Mouse (Mus musculus) MEL (cell line): ENCODE measurements around the gene Cfap43. TPM values are rescaled to one million over a fixed set of nuclear protein-coding genes. Genes with fewer than 3 reads are reported as not detected.

Experiments used
- DNase-seq: peaks from one replicate; pipeline ENCODE4 v3.0.0; 2011; ENCODE audit warnings: low read depth, low spot score
- H3K27ac ChIP-seq: 2 replicates; pipeline ENCODE4 v1.5.1; 2012; ENCODE audit warnings: low read depth, mild to moderate bottlenecking, control low read depth, low read length, moderate library complexity; ENCODE audit not compliant: control insufficient read depth
- H3K27me3 ChIP-seq, 2 experiments: fragments of 150-350 bp in 1 of 2; sonication (generic) in 1 of 2; 2 replicates each; pipeline ENCODE4 v1.6.1; 2012; ENCODE audit warnings: low read length in 2 of 2, mild to moderate bottlenecking in 2 of 2, improper control_type of control experiment in 1 of 2, moderate library complexity in 1 of 2; ENCODE audit not compliant: insufficient read depth in 2 of 2, control insufficient read depth in 1 of 2
- H3K36me3 ChIP-seq, 2 experiments: 2 replicates each; pipeline ENCODE4 v1.6.1; 2012 to 2014; ENCODE audit warnings: low read length in 2 of 2, improper control_type of control experiment in 1 of 2, inconsistent platforms in 1 of 2, mild to moderate bottlenecking in 1 of 2; ENCODE audit not compliant: insufficient read depth in 2 of 2, control insufficient read depth in 1 of 2
- H3K4me1 ChIP-seq, 2 experiments: fragments of 150-350 bp in 1 of 2; sonication (generic) in 1 of 2; 2 replicates each; pipeline ENCODE4 v1.6.1; 2012; ENCODE audit warnings: low read length in 2 of 2, improper control_type of control experiment in 1 of 2, mild to moderate bottlenecking in 1 of 2; ENCODE audit not compliant: insufficient read depth in 2 of 2, control insufficient read depth in 1 of 2
- H3K4me3 ChIP-seq, 2 experiments: fragments of 150-350 bp in 1 of 2; sonication (generic) in 1 of 2; 2 replicates each; pipeline ENCODE4 v1.5.1; 2012; ENCODE audit warnings: low read depth in 2 of 2, low read length in 2 of 2, mild to moderate bottlenecking in 2 of 2, moderate library complexity in 2 of 2, control low read depth in 1 of 2, improper control_type of control experiment in 1 of 2; ENCODE audit not compliant: control insufficient read depth in 1 of 2, insufficient read depth in 1 of 2
- H3K79me2 ChIP-seq: 2 replicates; pipeline ENCODE4 v1.6.1; 2012; ENCODE audit warnings: mild to moderate bottlenecking, low read length, moderate library complexity; ENCODE audit not compliant: control insufficient read depth, poor library complexity, insufficient read depth
- H3K9ac ChIP-seq: 2 replicates; pipeline ENCODE4 v1.6.1; 2012; ENCODE audit warnings: low read depth, mild to moderate bottlenecking, control low read depth, low read length, moderate library complexity; ENCODE audit not compliant: control insufficient read depth, poor library complexity, severe bottlenecking
- H3K9me3 ChIP-seq: fragments of 150-350 bp; sonication (generic); replicated peaks from 2 replicates; pipeline ENCODE4 v1.6.1; 2012; ENCODE audit warnings: mild to moderate bottlenecking, low read length, improper control_type of control experiment, moderate library complexity; ENCODE audit not compliant: insufficient read depth
- BHLHE40 ChIP-seq: IDR thresholded peaks from 2 replicates; pipeline ENCODE4 v1.6.1; 2012; ENCODE audit warnings: low read depth, mild to moderate bottlenecking, inconsistent platforms, low read length, improper control_type of control experiment, borderline replicate concordance
- CHD1 ChIP-seq: IDR thresholded peaks from 2 replicates; pipeline ENCODE4 v1.6.1; 2012; ENCODE audit warnings: low read depth, mild to moderate bottlenecking, inconsistent platforms, low read length, improper control_type of control experiment
- CTCF ChIP-seq, 3 experiments: IDR thresholded peaks in 2 of 3; conservative IDR thresholded peaks in 1 of 3; 2 replicates each; pipeline ENCODE4 v1.5.1; 2011 to 2012; ENCODE audit warnings: low read length in 3 of 3, low read depth in 2 of 3, mild to moderate bottlenecking in 2 of 3, improper control_type of control experiment in 1 of 3, inconsistent platforms in 1 of 3, mixed read lengths in 1 of 3, moderate library complexity in 1 of 3; ENCODE audit not compliant: control insufficient read depth in 1 of 3, insufficient read depth in 1 of 3, poor library complexity in 1 of 3, severe bottlenecking in 1 of 3
- E2F4 ChIP-seq: IDR thresholded peaks from 2 replicates; pipeline ENCODE4 v1.6.1; 2011; ENCODE audit warnings: low read depth, low read length, improper control_type of control experiment, borderline replicate concordance
- ELF1 ChIP-seq: IDR thresholded peaks from 2 replicates; pipeline ENCODE4 v1.6.1; 2014; ENCODE audit warnings: low read depth, mild to moderate bottlenecking, inconsistent platforms, low read length, improper control_type of control experiment, moderate library complexity
- EP300 ChIP-seq, 2 experiments: IDR thresholded peaks; 2 replicates each; pipeline ENCODE4 v1.6.1; 2011; ENCODE audit warnings: improper control_type of control experiment in 2 of 2, low read length in 2 of 2, low read depth in 1 of 2, mild to moderate bottlenecking in 1 of 2
- GATA1 ChIP-seq: IDR thresholded peaks from 2 replicates; pipeline ENCODE4 v1.6.1; 2011; ENCODE audit warnings: low read depth, low read length, improper control_type of control experiment
- JUND ChIP-seq: IDR thresholded peaks from 2 replicates; pipeline ENCODE4 v1.6.1; 2011; ENCODE audit warnings: low read depth, mild to moderate bottlenecking, improper control_type of control experiment, low read length
- KAT2A ChIP-seq: conservative IDR thresholded peaks from 2 replicates; pipeline ENCODE4 v1.6.1; 2012; ENCODE audit warnings: low read depth, low read length, improper control_type of control experiment, inconsistent platforms
- MAFK ChIP-seq: IDR thresholded peaks from 2 replicates; pipeline ENCODE4 v1.6.1; 2011; ENCODE audit warnings: low read depth, mild to moderate bottlenecking, low read length, improper control_type of control experiment, borderline replicate concordance
- MAX ChIP-seq: IDR thresholded peaks from 2 replicates; pipeline ENCODE4 v1.6.1; 2011; ENCODE audit warnings: low read length, improper control_type of control experiment
- MAZ ChIP-seq: IDR thresholded peaks from 2 replicates; pipeline ENCODE4 v1.6.1; 2012; ENCODE audit warnings: low read depth, mild to moderate bottlenecking, inconsistent platforms, low read length, improper control_type of control experiment
- MEF2A ChIP-seq: IDR thresholded peaks from 2 replicates; pipeline ENCODE4 v1.6.1; 2014; ENCODE audit warnings: low read depth, mild to moderate bottlenecking, inconsistent platforms, low read length, improper control_type of control experiment; ENCODE audit not compliant: poor library complexity, insufficient replicate concordance, severe bottlenecking; ENCODE audit errors: extremely low read depth
- MXI1 ChIP-seq: IDR thresholded peaks from 2 replicates; pipeline ENCODE4 v1.6.1; 2011; ENCODE audit warnings: mild to moderate bottlenecking, low read depth, low read length, improper control_type of control experiment
- MYB ChIP-seq: IDR thresholded peaks from 2 replicates; pipeline ENCODE4 v1.6.1; 2011; ENCODE audit warnings: mild to moderate bottlenecking, low read depth, low read length, improper control_type of control experiment
- MYC ChIP-seq: IDR thresholded peaks from 2 replicates; pipeline ENCODE4 v1.6.1; 2011; ENCODE audit warnings: low read depth, mild to moderate bottlenecking, low read length, improper control_type of control experiment, moderate library complexity
- NRF1 ChIP-seq: IDR thresholded peaks from 2 replicates; pipeline ENCODE4 v1.6.1; 2014; ENCODE audit warnings: low read depth, mild to moderate bottlenecking, inconsistent platforms, low read length, improper control_type of control experiment, moderate library complexity; ENCODE audit not compliant: poor library complexity, insufficient read depth, severe bottlenecking
- POLR2A ChIP-seq, 2 experiments: IDR thresholded peaks; 2 replicates each; pipeline ENCODE4 v1.6.1; 2011 to 2012; ENCODE audit warnings: low read length in 2 of 2, mild to moderate bottlenecking in 2 of 2, control low read depth in 1 of 2, improper control_type of control experiment in 1 of 2, low read depth in 1 of 2, moderate library complexity in 1 of 2; ENCODE audit not compliant: control insufficient read depth in 1 of 2, insufficient read depth in 1 of 2, poor library complexity in 1 of 2
- POLR2AphosphoS5 ChIP-seq: IDR thresholded peaks from 2 replicates; pipeline ENCODE4 v1.6.1; 2012; ENCODE audit warnings: low read depth, borderline replicate concordance, mild to moderate bottlenecking, inconsistent platforms, low read length, moderate library complexity, mixed read lengths
- RAD21 ChIP-seq: IDR thresholded peaks from 2 replicates; pipeline ENCODE4 v1.6.1; 2011; ENCODE audit warnings: mild to moderate bottlenecking, low read depth, low read length, improper control_type of control experiment
- RCOR1 ChIP-seq: IDR thresholded peaks from 2 replicates; pipeline ENCODE4 v1.6.1; 2012; ENCODE audit warnings: low read depth, mild to moderate bottlenecking, inconsistent platforms, low read length, improper control_type of control experiment
- SMC3 ChIP-seq: IDR thresholded peaks from 2 replicates; pipeline ENCODE4 v1.6.1; 2011; ENCODE audit warnings: low read depth, low read length, improper control_type of control experiment
- TAL1 ChIP-seq: IDR thresholded peaks from 2 replicates; pipeline ENCODE4 v1.6.1; 2012; ENCODE audit warnings: mild to moderate bottlenecking, inconsistent platforms, low read length, moderate library complexity, mixed read lengths
- TBP ChIP-seq: IDR thresholded peaks from 2 replicates; pipeline ENCODE4 v1.8.0; 2011; ENCODE audit warnings: low read depth, low read length, improper control_type of control experiment
- UBTF ChIP-seq: IDR thresholded peaks from 2 replicates; pipeline ENCODE4 v1.6.1; 2012; ENCODE audit warnings: low read depth, mild to moderate bottlenecking, inconsistent platforms, low read length, improper control_type of control experiment, moderate library complexity, borderline replicate concordance; ENCODE audit not compliant: insufficient read depth
- USF1 ChIP-seq: IDR thresholded peaks from 2 replicates; pipeline ENCODE4 v1.6.1; 2014; ENCODE audit warnings: low read depth, mild to moderate bottlenecking, inconsistent platforms, low read length, improper control_type of control experiment, moderate library complexity
- USF2 ChIP-seq, 2 experiments: IDR thresholded peaks; 2 replicates each; pipeline ENCODE4 v1.6.1; 2011 to 2012; ENCODE audit warnings: improper control_type of control experiment in 2 of 2, low read length in 2 of 2, borderline replicate concordance in 1 of 2, inconsistent platforms in 1 of 2, low read depth in 1 of 2, mild to moderate bottlenecking in 1 of 2; ENCODE audit not compliant: insufficient read depth in 1 of 2
- ZC3H11A ChIP-seq: IDR thresholded peaks from 2 replicates; pipeline ENCODE4 v1.6.1; 2012; ENCODE audit warnings: low read depth, mild to moderate bottlenecking, inconsistent platforms, low read length, improper control_type of control experiment
- ZKSCAN1 ChIP-seq: IDR thresholded peaks from 2 replicates; pipeline ENCODE4 v1.6.1; 2012; ENCODE audit warnings: low read depth, mild to moderate bottlenecking, inconsistent platforms, low read length, improper control_type of control experiment, moderate library complexity
- polyA plus RNA-seq, 2 experiments: library from polyadenylated mRNA; stranded (reverse) in 1 of 2; unstranded in 1 of 2; fragments of >175 nt in 1 of 2; fragments of >200 nt in 1 of 2; gene quantifications; 2 replicates each; pipeline versions ENCODE4 v1.2.1 to v1.2.4; 2012; ENCODE audit warnings: low replicate concordance in 2 of 2, low read depth in 1 of 2; ENCODE audit not compliant: insufficient read length in 2 of 2, insufficient read depth in 1 of 2, missing spikeins in 1 of 2
- total RNA-seq: library from RNA; depleted of rRNA; stranded (reverse); fragments of 300-350 nt; gene quantifications from 2 replicates; pipeline ENCODE4 v1.2.3, GENCODE M21; 2012

Cfap43 gene
- total and polyA plus RNA-seq, 3 experiments: 0.10 to 0.12 TPM; not detected in 1

DNA sequence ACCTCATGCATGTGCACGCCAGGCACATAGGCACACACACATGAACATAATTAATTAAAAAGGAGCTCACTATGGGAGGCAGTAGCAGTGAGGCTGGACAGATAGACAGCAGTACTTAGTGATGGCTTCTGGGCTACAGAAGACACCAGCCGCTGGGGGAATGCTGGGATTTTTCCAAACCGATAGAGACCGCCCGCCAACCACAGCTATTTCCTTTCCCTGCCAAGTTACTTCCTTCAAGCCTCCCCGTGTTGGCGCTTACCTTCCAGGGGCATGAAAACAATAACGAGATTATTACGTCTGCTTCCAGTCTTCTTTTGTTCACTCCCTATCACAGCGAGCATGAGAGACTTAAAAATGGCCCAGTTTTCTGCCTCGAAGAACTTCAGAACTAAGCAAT, 222.0 kb downstream of the Cfap43 start (continued):
- TF ChIP-seq POLR2A (IDR thresholded peaks at IDR 0.05; ENCODE audit: control insufficient read depth in 1 of 2, insufficient read depth in 1 of 2, low read depth in 1 of 2, low read length in 2 of 2, poor library complexity in 1 of 2): no peak
- TF ChIP-seq CHD1: no peak
- no peak for TF ChIP-seq ZKSCAN1

DNA sequence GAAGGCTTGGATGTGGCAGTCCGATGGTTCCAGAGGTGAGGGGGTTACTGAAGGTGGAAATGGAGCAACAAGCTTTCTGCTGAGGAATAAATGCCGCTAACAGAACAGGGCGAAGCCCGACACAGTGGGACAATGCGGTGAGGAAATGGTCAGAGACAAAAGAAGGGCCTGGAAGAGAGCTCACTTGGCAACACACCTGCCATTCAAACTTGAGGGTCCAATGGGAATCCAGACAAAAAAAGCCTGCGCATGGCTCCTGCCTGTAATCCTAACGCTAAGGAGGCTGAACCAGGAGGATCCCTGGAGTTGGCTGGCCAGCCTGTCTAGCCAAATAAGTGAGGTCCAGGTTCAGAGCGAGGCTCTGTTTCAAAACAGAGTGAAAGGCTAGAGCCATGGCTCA, 222.7 kb downstream of the Cfap43 start:
- Histone ChIP-seq H3K36me3 (peaks cover 0 to 13% of the 10 kb centered on the region in 2 experiments; a peak in 2 of 4 replicates), H3K27ac (no peak overlapping the region), H3K4me1 (peaks cover 0 to 11% of the 10 kb centered on the region in 2 experiments; a peak in 3 of 4 replicates), H3K9me3 (no peaks in the 10 kb centered on the region), H3K4me3 (no peak overlapping the region), H3K79me2 (no peaks in the 10 kb centered on the region), H3K27me3 (no peaks in the 10 kb centered on the region), H3K9ac (no peak overlapping the region)
- no peak for DNase-seq
- TF ChIP-seq KAT2A (no peak), MYC (no peak), ZC3H11A (no peak)

DNA sequence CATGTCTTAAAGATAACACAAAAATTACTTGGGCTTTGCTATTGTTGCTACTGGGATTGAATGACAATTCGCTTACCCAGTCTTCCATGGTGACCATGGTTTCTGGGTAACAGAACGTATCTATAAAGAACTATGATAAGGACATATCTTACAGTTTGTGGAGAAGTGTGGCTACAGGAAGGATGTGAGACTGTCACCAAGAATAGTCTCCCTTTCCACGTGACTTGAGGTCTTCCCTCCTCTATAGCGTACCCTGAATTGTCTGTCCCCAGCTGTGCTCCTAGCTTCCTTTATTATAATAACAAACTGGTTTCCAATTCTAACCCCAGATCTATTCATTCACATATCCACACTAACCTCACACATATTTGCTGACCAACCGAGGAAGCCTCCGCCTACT, 223.4 kb downstream of the Cfap43 start:
- peaks cover 0 to 11% of the 10 kb centered on the region in 2 experiments; a peak in 3 of 4 replicates for H3K4me1 ChIP-seq
- DNase-seq: peak; percentile 46
- no peaks in the 10 kb centered on the region for H3K9me3 ChIP-seq
- no peaks in the 10 kb centered on the region for H3K27me3 ChIP-seq
- H3K9ac ChIP-seq: no peak overlapping the region
- H3K79me2 ChIP-seq: no peaks in the 10 kb centered on the region
- no peak overlapping the region for H3K4me3 ChIP-seq
- peaks cover 0 to 13% of the 10 kb centered on the region in 2 experiments; a peak in 2 of 4 replicates for H3K36me3 ChIP-seq
- H3K27ac ChIP-seq: no peak overlapping the region
- TF ChIP-seq MXI1: peak; percentile 43; the same call in 1 of the 2 replicates
- no peak for TF ChIP-seq TBP
- no peak for TF ChIP-seq MAFK
- TF ChIP-seq ZKSCAN1: no peak
- TF ChIP-seq MAX: 0 out of 2 replicates have a peak, but pooled peaks have one; percentile 24
- no peak for TF ChIP-seq POLR2AphosphoS5
- TF ChIP-seq NRF1: no peak
- TF ChIP-seq TAL1: no peak
- no peak for TF ChIP-seq SMC3
- peak; percentile 51; the same call in 1 of the 2 replicates for TF ChIP-seq GATA1
- TF ChIP-seq BHLHE40: peak; percentile 62; the same call in 1 of the 2 replicates
- TF ChIP-seq UBTF: no peak
- no peak for TF ChIP-seq ELF1
- TF ChIP-seq MYB: no peak
- no peak for TF ChIP-seq JUND
- 0 out of 2 replicates have a peak, but pooled peaks have one; percentile 49 for TF ChIP-seq MYC
- TF ChIP-seq USF2 (IDR thresholded peaks at IDR 0.05; ENCODE audit: borderline replicate concordance in 1 of 2, insufficient read depth in 1 of 2, low read depth in 1 of 2, low read length in 2 of 2): no peak
- no peak for TF ChIP-seq RCOR1
- no peak for TF ChIP-seq RAD21
- TF ChIP-seq MEF2A: no peak
- no peak for TF ChIP-seq CTCF (IDR thresholded peaks at IDR 0.05 in 2 of 3, conservative IDR thresholded peaks at IDR 0.05 in 1 of 3; ENCODE audit: control insufficient read depth in 1 of 3, insufficient read depth in 1 of 3, low read depth in 2 of 3, low read length in 3 of 3, poor library complexity in 1 of 3, severe bottlenecking in 1 of 3)
- TF ChIP-seq MAZ: no peak
- peak; percentile 79 for TF ChIP-seq USF1
- TF ChIP-seq EP300 (IDR thresholded peaks at IDR 0.05; ENCODE audit: low read depth in 1 of 2, low read length in 2 of 2): peak; percentile 24 to 27; a peak in 1 of 4 replicates
- TF ChIP-seq E2F4: no peak
